Mouse (Mus musculus): Measurements from ENCODE around the gene Olfr791.

GRCm38 (mm10) chr10:129473256-129473655, 48.3 kb upstream of the Olfr791 start:
- TF ChIP-seq CTCF (IDR thresholded peaks at IDR 0.05 in 2 of 3, conservative IDR thresholded peaks at IDR 0.05 in 1 of 3; ENCODE audit: control insufficient read depth in 1 of 3, insufficient read depth in 1 of 3, low read depth in 2 of 3, low read length in 3 of 3, poor library complexity in 1 of 3, severe bottlenecking in 1 of 3) (no peak), ZC3H11A (IDR thresholded peaks at IDR 0.05; ENCODE audit: low read depth, low read length) (no peak), USF1 (IDR thresholded peaks at IDR 0.05; ENCODE audit: low read depth, low read length) (no peak), NELFE (IDR thresholded peaks at IDR 0.05; ENCODE audit: low read depth, low read length) (no peak), JUND (IDR thresholded peaks at IDR 0.05; ENCODE audit: low read depth, low read length) (no peak), KAT2A (conservative IDR thresholded peaks at IDR 0.05; ENCODE audit: low read depth, low read length) (no peak), POLR2AphosphoS2 (IDR thresholded peaks at IDR 0.05; ENCODE audit: low read length) (no peak), RAD21 (IDR thresholded peaks at IDR 0.05; ENCODE audit: low read depth, low read length) (no peak)

Measured in MEL (cell line).